In genomic region chr16:22545799-22546198, GRCm38 (mm10) we compare ENCODE assay signal across 9 mouse cellular contexts.
DNase-seq lines count a peak whose midpoint lies in the region; ATAC-seq and TF ChIP-seq lines count a peak whose summit lies in the region.
"Had no signal": no experiment of that assay in that cellular context is flagged by ENCODE, and none has a peak within 500 bp of the region (broad histone marks: within the 10 kb centered on the region; RNA-seq: fewer than 3 reads in every experiment).

No protein-coding gene starts in this region.

- peaks cover 21% of the 10 kb centered on the region for H3K4me1 ChIP-seq in heart, embryonic 11.5 days (ENCODE audit: control insufficient read depth, insufficient read depth, low read length)
- peaks cover 40% of the 10 kb centered on the region for H3K4me1 ChIP-seq in lung, embryonic 16.5 days (replicated peaks; ENCODE audit: control insufficient read depth, insufficient read depth, low read length)
- H3K4me1 ChIP-seq in cortical plate, adult 2 months (ENCODE audit: control insufficient read depth, insufficient read depth, low read length), result peaks cover 7% of the 10 kb centered on the region
- H3K4me1 ChIP-seq in thymus, adult 2 months (replicated peaks; ENCODE audit: control insufficient read depth, insufficient read depth, low read length), result peaks cover 14% of the 10 kb centered on the region

- intact Hi-C loops in heart, postnatal 14 days (cut with DNase I), result no loop called here

- ATAC-seq in heart, embryonic 11.5 days (replicated peaks; ENCODE audit: insufficient number of reproducible peaks, low FRiP score, low TSS enrichment), result no peak
- ATAC-seq in lung, embryonic 16.5 days (ENCODE audit: low read depth), result no peak

- no peaks in the 10 kb centered on the region for H3K79me2 ChIP-seq in myocyte (ENCODE audit: control insufficient read depth, insufficient read depth)

- no peak overlapping the region for H3ac ChIP-seq in myocyte (ENCODE audit: control insufficient read depth, insufficient read length)

- H3K9me3 ChIP-seq in heart, embryonic 11.5 days (replicated peaks; ENCODE audit: control insufficient read depth, low read length), result no peaks in the 10 kb centered on the region
- no peaks in the 10 kb centered on the region for H3K9me3 ChIP-seq in lung, embryonic 16.5 days (ENCODE audit: control insufficient read depth, low read length)
- H3K9me3 ChIP-seq: megakaryocyte, embryonic 14.5 days had no signal

- no peak for DNase-seq in heart, postnatal 14 days
- DNase-seq in lung, postnatal 10 days, result no peak
- DNase-seq in urinary bladder, adult 2 months (ENCODE audit: low spot score), result no peak
- DNase-seq in thymus, adult 2 months, result no peak

- no peak overlapping the region for H3K4me3 ChIP-seq in heart, embryonic 11.5 days (ENCODE audit: low read depth, low read length)
- no peak overlapping the region for H3K4me3 ChIP-seq in lung, embryonic 16.5 days (ENCODE audit: low read length)
- no peak overlapping the region for H3K4me3 ChIP-seq in cortical plate, adult 2 months (ENCODE audit: insufficient read depth, low read length)
- H3K4me3 ChIP-seq in myocyte, result no peak overlapping the region
- H3K4me3 ChIP-seq in thymus, adult 2 months (ENCODE audit: control insufficient read depth, insufficient read depth, low read length), result no peak overlapping the region
- H3K4me3 ChIP-seq: megakaryocyte, embryonic 14.5 days had no signal

- TF ChIP-seq CTCF in cortical plate, adult 2 months (IDR thresholded peaks at IDR 0.05; ENCODE audit: extremely low read depth, insufficient read depth, low read length), result no peak
- no peak for TF ChIP-seq CTCF in thymus, adult 2 months (IDR thresholded peaks at IDR 0.05; ENCODE audit: borderline replicate concordance, control insufficient read depth, extremely low read depth, insufficient read depth, low read length, poor library complexity)

- H3K27me3 ChIP-seq in heart, embryonic 11.5 days (ENCODE audit: control insufficient read depth, insufficient read depth, low read length), result no peaks in the 10 kb centered on the region
- H3K27me3 ChIP-seq in lung, embryonic 16.5 days (ENCODE audit: control insufficient read depth, insufficient read depth, low read depth, low read length), result no peaks in the 10 kb centered on the region
- H3K27me3 ChIP-seq in myocyte (ENCODE audit: control insufficient read depth, insufficient read depth, insufficient read length), result no peaks in the 10 kb centered on the region
- H3K27me3 ChIP-seq in thymus, adult 2 months (ENCODE audit: control insufficient read depth, insufficient read depth, low read length), result no peaks in the 10 kb centered on the region
- H3K27me3 ChIP-seq: megakaryocyte, embryonic 14.5 days had no signal

- 76% methylated on average over 8 of the region's 8 CpGs for WGBS in heart, embryonic 11.5 days (ENCODE audit: insufficient replicate concordance)
- WGBS in lung, embryonic 16.5 days, result 50% methylated on average over 8 of the region's 8 CpGs
- WGBS in thymus, adult 2 months, result 6% methylated on average over 8 of the region's 8 CpGs

- no peaks in the 10 kb centered on the region for H3K36me3 ChIP-seq in heart, embryonic 11.5 days (ENCODE audit: control insufficient read depth, insufficient read depth, low read length)
- no peaks in the 10 kb centered on the region for H3K36me3 ChIP-seq in lung, embryonic 16.5 days (ENCODE audit: control insufficient read depth, insufficient read depth, low read length)
- no peaks in the 10 kb centered on the region for H3K36me3 ChIP-seq in myocyte (ENCODE audit: control insufficient read depth, insufficient read depth)
- no peaks in the 10 kb centered on the region for H3K36me3 ChIP-seq in thymus, adult 2 months (ENCODE audit: control insufficient read depth, insufficient read depth, low read length)

- no peak overlapping the region for H3K4me2 ChIP-seq in heart, embryonic 11.5 days
- H3K4me2 ChIP-seq in lung, embryonic 16.5 days (ENCODE audit: low read depth, low read length), result no peak overlapping the region
- H3K4me2 ChIP-seq in myocyte (ENCODE audit: low read depth), result peak overlapping the region; percentile 19

- TF ChIP-seq POLR2A in cortical plate, adult 2 months (IDR thresholded peaks at IDR 0.05; ENCODE audit: extremely low read depth, insufficient read depth, low read length), result no peak
- no peak for TF ChIP-seq POLR2A in myocyte (IDR thresholded peaks at IDR 0.05; ENCODE audit: insufficient read length, low read depth)
- no peak for TF ChIP-seq POLR2A in thymus, adult 2 months (IDR thresholded peaks at IDR 0.05; ENCODE audit: control insufficient read depth, extremely low read depth, insufficient read depth, low read length, poor library complexity)

- H3K27ac ChIP-seq in heart, embryonic 11.5 days (ENCODE audit: low read depth, low read length), result peak overlapping the region; percentile 32; the same call in 1 of the 2 replicates
- peak overlapping the region; percentile 92 for H3K27ac ChIP-seq in lung, embryonic 16.5 days (ENCODE audit: low read length)
- H3K27ac ChIP-seq in cortical plate, adult 2 months (ENCODE audit: insufficient read depth, low read length), result peak overlapping the region; percentile 97
- H3K27ac ChIP-seq in thymus, adult 2 months (ENCODE audit: control insufficient read depth, insufficient read depth, low read length), result no peak overlapping the region

- H3K9ac ChIP-seq in heart, embryonic 11.5 days (ENCODE audit: low read depth, low read length), result 0 out of 2 replicates have a peak overlapping the region, but pooled peaks have one; percentile 18
- no peak overlapping the region for H3K9ac ChIP-seq in lung, embryonic 16.5 days (ENCODE audit: low read length)

TF ChIP-seq in myocyte, 11 proteins besides CTCF, POLR2A, EP300 and RAD21:
- no peak for TF ChIP-seq TCF12 (IDR thresholded peaks at IDR 0.05; ENCODE audit: insufficient read depth, poor library complexity, severe bottlenecking)
- no peak for TF ChIP-seq CEBPB (IDR thresholded peaks at IDR 0.05; ENCODE audit: insufficient read depth, poor library complexity, severe bottlenecking)
- no peak for TF ChIP-seq TCF3 (IDR thresholded peaks at IDR 0.05; ENCODE audit: insufficient read length, low read depth)
